Mouse (Mus musculus) heart, embryonic 11.5 days (tissue): ENCODE measurements around the gene Cysltr2. TPM values are rescaled to one million over a fixed set of nuclear protein-coding genes. Genes with fewer than 3 reads are reported as not detected.

Experiments used
- ATAC-seq: fragments of 200-750 bp; cut with Nextera tagmentation; replicated peaks from 2 replicates; pipeline ENCODE4 v1.8.0; 2017; ENCODE audit warnings: moderate library complexity; ENCODE audit not compliant: insufficient number of reproducible peaks, low FRiP score, low TSS enrichment
- H3K27ac ChIP-seq: fragments of 300-500 bp; sonication (generic); 2 replicates; pipeline ENCODE4 v1.5.1; 2014; ENCODE audit warnings: mild to moderate bottlenecking, low read depth, low read length
- H3K27me3 ChIP-seq: fragments of 300-500 bp; sonication (generic); 2 replicates; pipeline ENCODE4 v1.6.1; 2014; ENCODE audit warnings: mild to moderate bottlenecking, low read length, mixed read lengths; ENCODE audit not compliant: control insufficient read depth, insufficient read depth
- H3K36me3 ChIP-seq: fragments of 300-500 bp; sonication (generic); 2 replicates; pipeline ENCODE4 v1.6.1; 2014; ENCODE audit warnings: mild to moderate bottlenecking, low read length, moderate library complexity, mixed read lengths; ENCODE audit not compliant: control insufficient read depth, insufficient read depth
- H3K4me1 ChIP-seq: fragments of 300-500 bp; sonication (generic); 2 replicates; pipeline ENCODE4 v1.6.1; 2014; ENCODE audit warnings: low read length; ENCODE audit not compliant: control insufficient read depth, insufficient read depth
- H3K4me2 ChIP-seq: fragments of 300-500 bp; sonication (generic); 2 replicates; pipeline ENCODE4 v1.6.1; 2014; ENCODE audit warnings: mild to moderate bottlenecking, moderate library complexity
- H3K4me3 ChIP-seq: fragments of 300-500 bp; sonication (generic); 2 replicates; pipeline ENCODE4 v1.5.1; 2014; ENCODE audit warnings: low read depth, low read length
- H3K9ac ChIP-seq: fragments of 300-500 bp; sonication (generic); 2 replicates; pipeline ENCODE4 v1.6.1; 2014; ENCODE audit warnings: mild to moderate bottlenecking, low read depth, low read length, moderate library complexity
- H3K9me3 ChIP-seq: fragments of 300-500 bp; sonication (generic); replicated peaks from 2 replicates; pipeline ENCODE4 v1.6.1; 2016; ENCODE audit warnings: low read length; ENCODE audit not compliant: control insufficient read depth
- WGBS: fragments of 180-500 bp; shearing (Covaris S2); extraction: QIAGEN DNeasy Blood & Tissue Kit; methylation state at CpG from one replicate; pipeline ENCODE4 v1.1.7; 2014; ENCODE audit not compliant: insufficient replicate concordance; 5-methylcytosine and 5-hydroxymethylcytosine counted together
- polyA plus RNA-seq: library from polyadenylated mRNA; unstranded; fragments of >200 nt; fragmentation: Nextera tagmentation; extraction: Ambion mirVana; gene quantifications from 2 replicates; pipeline ENCODE4 v1.2.1, GENCODE M21; 2014

Cysltr2 gene
- polyA plus RNA-seq, 1 experiment from 2014 or later = not detected

- Histone ChIP-seq H3K27ac (no peak overlapping the region), H3K4me2 (no peak overlapping the region), H3K27me3 (no peaks in the 10 kb centered on the region), H3K4me3 (no peak overlapping the region), H3K36me3 (no peaks in the 10 kb centered on the region), H3K4me1 (no peaks in the 10 kb centered on the region), H3K9ac (no peak overlapping the region), H3K9me3 (no peaks in the 10 kb centered on the region)
- 54% methylated on average over 9 of the region's 9 CpGs for WGBS
- no peak for ATAC-seq
Observed at GRCm38 (mm10) chr14:73013723-73014544, 35.0 kb downstream of the Cysltr2 start.

DNA sequence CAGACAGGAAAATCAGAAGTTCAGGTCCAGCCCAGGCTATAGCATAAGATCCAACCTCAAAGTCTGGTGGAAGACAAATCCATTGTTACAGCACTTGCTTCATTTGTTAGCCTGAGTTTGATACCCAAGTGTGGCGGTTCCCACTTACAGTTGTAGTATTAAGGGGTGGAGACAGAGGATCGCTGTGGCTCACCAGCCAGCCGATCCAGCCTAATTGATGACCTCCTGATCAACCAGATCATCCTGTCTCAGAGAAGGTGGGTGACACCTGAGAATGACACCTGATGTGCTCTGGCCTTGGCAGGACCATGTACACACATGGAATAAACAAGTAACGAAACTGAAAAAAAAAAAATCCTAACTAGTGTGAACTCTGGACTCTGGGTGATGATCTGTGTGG is 47.1 kb downstream of the Cysltr2 start:
- Histone ChIP-seq H3K4me2 (no peak overlapping the region), H3K27me3 (no peaks in the 10 kb centered on the region), H3K9me3 (no peaks in the 10 kb centered on the region), H3K4me1 (no peaks in the 10 kb centered on the region), H3K36me3 (no peaks in the 10 kb centered on the region), H3K27ac (no peak overlapping the region), H3K9ac (no peak overlapping the region), H3K4me3 (no peak overlapping the region)
- 72% methylated on average over 4 of the region's 4 CpGs for WGBS
- no peak for ATAC-seq

GRCm38 (mm10) chr14:73000325-73000724 is 48.6 kb downstream of the Cysltr2 start:
- Histone ChIP-seq H3K4me1 (no peaks in the 10 kb centered on the region), H3K27ac (no peak overlapping the region), H3K9me3 (no peaks in the 10 kb centered on the region), H3K27me3 (no peaks in the 10 kb centered on the region), H3K9ac (no peak overlapping the region), H3K4me2 (no peak overlapping the region), H3K36me3 (no peaks in the 10 kb centered on the region), H3K4me3 (no peak overlapping the region)
- WGBS = 50% methylated on average over 10 of the region's 10 CpGs
- no peak for ATAC-seq

GRCm38 (mm10) chr14:72998111-72998510 is 50.8 kb downstream of the Cysltr2 start:
- Histone ChIP-seq H3K27me3 (no peaks in the 10 kb centered on the region), H3K9ac (no peak overlapping the region), H3K4me2 (no peak overlapping the region), H3K4me3 (no peak overlapping the region), H3K36me3 (no peaks in the 10 kb centered on the region), H3K4me1 (no peaks in the 10 kb centered on the region), H3K9me3 (no peaks in the 10 kb centered on the region), H3K27ac (no peak overlapping the region)
- ATAC-seq = no peak
- 83% methylated on average over 6 of the region's 6 CpGs for WGBS

DNA sequence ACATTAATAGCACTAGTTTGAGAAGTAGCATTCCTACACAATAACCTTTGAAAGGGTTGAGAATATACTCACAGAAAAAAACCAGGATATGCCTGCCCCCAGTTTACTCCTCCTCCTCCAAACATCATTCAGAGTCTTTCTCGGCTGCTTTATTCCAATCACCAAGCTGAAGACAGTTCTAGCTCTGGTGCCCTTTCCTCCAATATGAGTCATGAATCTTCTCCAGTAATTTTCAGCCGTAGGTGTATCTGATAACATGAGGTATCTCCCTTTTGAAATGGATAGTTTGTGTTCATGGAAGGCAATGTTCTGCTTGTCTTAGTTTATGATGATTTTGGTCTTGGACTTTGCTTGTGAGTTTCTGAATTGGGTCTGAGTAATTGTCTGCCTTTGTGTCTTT is 62.9 kb downstream of the Cysltr2 start:
- ATAC-seq = no peak

DNA sequence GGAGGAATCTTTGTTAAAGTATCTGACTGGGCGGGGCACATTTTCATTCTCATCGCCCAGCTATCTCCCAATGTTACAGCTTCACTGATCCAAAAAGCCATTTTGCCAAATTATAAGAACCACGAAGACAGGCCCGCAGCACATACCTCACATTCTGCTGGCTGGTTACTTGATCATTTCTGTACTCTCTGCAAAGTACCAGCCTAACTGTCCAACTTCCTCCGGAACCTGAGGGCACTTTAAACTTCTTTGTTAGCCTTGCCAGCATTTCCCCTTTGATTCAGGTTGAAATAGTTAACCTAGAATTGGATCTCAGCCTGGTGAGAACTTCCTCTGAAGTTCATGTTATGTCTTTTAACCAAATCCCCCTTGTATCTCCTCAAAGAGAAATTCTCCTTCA is 63.8 kb downstream of the Cysltr2 start:
- WGBS = 79% methylated on average over 5 of the region's 5 CpGs

More for the DNA sequence above, 62.9 kb downstream of the Cysltr2 start:
- no peaks in the 10 kb centered on the region for H3K4me1 ChIP-seq
- no peak overlapping the region for H3K9ac ChIP-seq
- H3K36me3 ChIP-seq = no peaks in the 10 kb centered on the region
- no peaks in the 10 kb centered on the region for H3K27me3 ChIP-seq
- H3K27ac ChIP-seq = no peak overlapping the region
- H3K4me2 ChIP-seq = no peak overlapping the region
- H3K4me3 ChIP-seq = no peak overlapping the region
- 56% methylated on average over 2 of the region's 2 CpGs for WGBS
- H3K9me3 ChIP-seq = no peaks in the 10 kb centered on the region

DNA sequence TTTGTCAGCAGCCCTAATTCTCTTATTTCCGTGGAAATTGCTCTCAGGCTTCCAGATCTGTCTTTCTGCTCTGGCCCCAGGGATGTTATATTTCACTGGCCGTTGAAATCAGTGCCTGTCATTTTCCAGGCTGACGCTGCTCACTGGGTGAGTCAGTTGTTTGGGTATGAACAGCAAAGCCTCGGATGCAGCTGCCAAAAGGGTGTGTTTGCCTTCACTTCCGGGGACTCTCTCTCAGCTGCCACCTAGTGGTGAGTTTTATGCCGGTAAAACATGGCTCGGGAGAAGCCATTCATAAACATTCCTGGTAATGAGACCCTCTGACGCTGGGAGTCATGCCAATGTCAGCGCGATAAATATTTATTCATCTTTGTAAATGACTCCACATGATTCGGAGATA is 65.5 kb downstream of the Cysltr2 start:
- H3K27me3 ChIP-seq = no peaks in the 10 kb centered on the region
- no peaks in the 10 kb centered on the region for H3K4me1 ChIP-seq
- H3K9me3 ChIP-seq = no peaks in the 10 kb centered on the region
- peak overlapping the region; percentile 47 for H3K4me2 ChIP-seq
- no peak overlapping the region for H3K9ac ChIP-seq
- 13% methylated on average over 11 of the region's 11 CpGs for WGBS
- no peak for ATAC-seq
- no peak overlapping the region for H3K4me3 ChIP-seq
- no peaks in the 10 kb centered on the region for H3K36me3 ChIP-seq
- H3K27ac ChIP-seq = no peak overlapping the region

More for the DNA sequence above, 63.8 kb downstream of the Cysltr2 start:
- H3K9ac ChIP-seq = no peak overlapping the region
- H3K36me3 ChIP-seq = no peaks in the 10 kb centered on the region
- H3K4me2 ChIP-seq = no peak overlapping the region
- no peak overlapping the region for H3K4me3 ChIP-seq
- no peaks in the 10 kb centered on the region for H3K27me3 ChIP-seq
- H3K4me1 ChIP-seq = no peaks in the 10 kb centered on the region
- H3K9me3 ChIP-seq = no peaks in the 10 kb centered on the region
- no peak for ATAC-seq
- no peak overlapping the region for H3K27ac ChIP-seq

GRCm38 (mm10) chr14:72982981-72983436 is 65.9 kb downstream of the Cysltr2 start:
- Histone ChIP-seq H3K9me3 (no peaks in the 10 kb centered on the region), H3K4me3 (no peak overlapping the region), H3K9ac (no peak overlapping the region), H3K36me3 (no peaks in the 10 kb centered on the region), H3K4me1 (no peaks in the 10 kb centered on the region), H3K27ac (no peak overlapping the region), H3K27me3 (no peaks in the 10 kb centered on the region), H3K4me2 (peak overlapping the region; percentile 47)
- no peak for ATAC-seq
- 68% methylated on average over 12 of the region's 12 CpGs for WGBS

DNA sequence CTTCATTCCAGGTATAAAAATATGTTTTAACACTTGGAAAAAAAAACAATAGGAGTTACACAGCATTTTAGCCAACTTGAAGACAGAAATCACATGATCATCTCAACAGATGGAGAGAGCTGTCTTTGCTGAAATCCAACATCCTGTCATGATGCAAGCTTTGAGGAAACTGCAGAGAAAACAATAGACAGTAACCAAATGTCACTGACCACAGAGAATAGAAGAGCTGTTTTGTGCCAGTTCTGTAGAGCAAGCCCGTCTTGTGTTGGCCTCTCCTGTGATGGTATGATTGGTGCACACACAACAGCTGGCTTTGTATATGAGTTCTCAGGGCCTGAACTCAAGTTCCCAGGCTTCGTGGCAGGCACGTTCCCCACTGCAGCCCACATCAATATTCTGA is 68.2 kb downstream of the Cysltr2 start:
- H3K27ac ChIP-seq = no peak overlapping the region
- H3K36me3 ChIP-seq = no peaks in the 10 kb centered on the region
- no peak overlapping the region for H3K4me2 ChIP-seq
- ATAC-seq = no peak
- H3K4me3 ChIP-seq = no peak overlapping the region
- H3K9me3 ChIP-seq = no peaks in the 10 kb centered on the region
- 66% methylated on average over 3 of the region's 3 CpGs for WGBS
- no peaks in the 10 kb centered on the region for H3K4me1 ChIP-seq
- H3K9ac ChIP-seq = no peak overlapping the region
- no peaks in the 10 kb centered on the region for H3K27me3 ChIP-seq
